Mouse (Mus musculus) midbrain, embryonic 14.5 days (tissue): ENCODE data around the gene Mcm10. TPM values are rescaled to one million over a fixed set of nuclear protein-coding genes. Genes with fewer than 3 reads are reported as not detected.
A peak's percentile ranks its signal among the peaks of the same experiment; 100 is the strongest.

ENCODE experiments used
- ATAC-seq: fragments of 200-750 bp; cut with Nextera tagmentation; 2 replicates; pipeline ENCODE4 v1.8.0; 2017; ENCODE audit warnings: moderate number of reproducible peaks, moderate library complexity; ENCODE audit not compliant: low FRiP score, low TSS enrichment
- DNase-seq: peaks from one replicate; pipeline ENCODE4 v3.0.0-alpha.2; 2015
- H3K27ac ChIP-seq: fragments of 300-500 bp; sonication (generic); replicated peaks from 2 replicates; pipeline ENCODE4 v1.5.1; 2014; ENCODE audit warnings: mild to moderate bottlenecking, low read depth, low read length, moderate library complexity
- H3K27me3 ChIP-seq: fragments of 300-500 bp; sonication (generic); 2 replicates; pipeline ENCODE4 v1.6.1; 2014; ENCODE audit warnings: low read length, control low read depth, mixed read lengths; ENCODE audit not compliant: control insufficient read depth, insufficient read depth
- H3K36me3 ChIP-seq: fragments of 300-500 bp; sonication (generic); 2 replicates; pipeline ENCODE4 v1.6.1; 2014; ENCODE audit warnings: low read length, control low read depth; ENCODE audit not compliant: control insufficient read depth, insufficient read depth
- H3K4me1 ChIP-seq: fragments of 300-500 bp; sonication (generic); 2 replicates; pipeline ENCODE4 v1.6.1; 2014; ENCODE audit warnings: mild to moderate bottlenecking, antibody characterized with exemption, low read length, control low read depth; ENCODE audit not compliant: control insufficient read depth, insufficient read depth
- H3K4me2 ChIP-seq: fragments of 300-500 bp; sonication (generic); 2 replicates; pipeline ENCODE4 v1.6.1; 2014; ENCODE audit warnings: mild to moderate bottlenecking, low read length, moderate library complexity
- H3K4me3 ChIP-seq: fragments of 300-500 bp; sonication (generic); replicated peaks from 2 replicates; pipeline ENCODE4 v1.5.1; 2014; ENCODE audit warnings: low read depth, low read length
- H3K9ac ChIP-seq: fragments of 300-500 bp; sonication (generic); replicated peaks from 2 replicates; pipeline ENCODE4 v1.6.1; 2014; ENCODE audit warnings: mild to moderate bottlenecking, low read length, moderate library complexity
- H3K9me3 ChIP-seq: fragments of 300-500 bp; sonication (generic); 2 replicates; pipeline ENCODE4 v1.6.1; 2016; ENCODE audit warnings: low read length, control low read depth, mixed read lengths; ENCODE audit not compliant: control insufficient read depth
- WGBS: fragments of 180-500 bp; shearing (Covaris S2); extraction: QIAGEN DNeasy Blood & Tissue Kit; methylation state at CpG from one replicate; pipeline ENCODE4 v1.1.7; 2014; 5-methylcytosine and 5-hydroxymethylcytosine counted together
- polyA plus RNA-seq: library from polyadenylated mRNA; unstranded; fragments of >200 nt; fragmentation: Nextera tagmentation; extraction: Ambion mirVana; gene quantifications from 2 replicates; pipeline ENCODE4 v1.2.1, GENCODE M21; 2014

Gene Mcm10
- polyA plus RNA-seq, 1 experiment from 2014 or later, result 6.5 TPM

GRCm38 (mm10) chr2:4998905-4999304, 13.7 kb downstream of the Mcm10 start:
- Histone ChIP-seq H3K4me2 (no peak overlapping the region), H3K27ac (no peak overlapping the region), H3K36me3 (no peaks in the 10 kb centered on the region; the same call in 1 of the 2 replicates), H3K4me1 (no peaks in the 10 kb centered on the region), H3K4me3 (no peak overlapping the region), H3K9me3 (no peaks in the 10 kb centered on the region), H3K27me3 (no peaks in the 10 kb centered on the region), H3K9ac (no peak overlapping the region)
- ATAC-seq, result no peak
- WGBS, result 85% methylated on average over 3 of the region's 3 CpGs
- DNase-seq, result no peak

GRCm38 (mm10) chr2:4996421-4996824, 16.2 kb downstream of the Mcm10 start:
- no peak for DNase-seq
- Histone ChIP-seq H3K36me3 (peaks cover 5% of the 10 kb centered on the region; the same call in 1 of the 2 replicates), H3K27me3 (no peaks in the 10 kb centered on the region), H3K9ac (no peak overlapping the region), H3K9me3 (no peaks in the 10 kb centered on the region), H3K27ac (no peak overlapping the region), H3K4me1 (no peaks in the 10 kb centered on the region), H3K4me3 (no peak overlapping the region), H3K4me2 (no peak overlapping the region)
- 94% methylated on average over 6 of the region's 6 CpGs for WGBS
- no peak for ATAC-seq

GRCm38 (mm10) chr2:4995646-4996045, 16.9 kb downstream of the Mcm10 start:
- ATAC-seq (no peak), DNase-seq (no peak)
- Histone ChIP-seq H3K27me3 (no peaks in the 10 kb centered on the region), H3K27ac (no peak overlapping the region), H3K4me2 (no peak overlapping the region), H3K4me3 (no peak overlapping the region), H3K9me3 (no peaks in the 10 kb centered on the region), H3K9ac (no peak overlapping the region), H3K4me1 (no peaks in the 10 kb centered on the region), H3K36me3 (peaks cover 5% of the 10 kb centered on the region; the same call in 1 of the 2 replicates)
- 94% methylated on average over 11 of the region's 11 CpGs for WGBS

DNA sequence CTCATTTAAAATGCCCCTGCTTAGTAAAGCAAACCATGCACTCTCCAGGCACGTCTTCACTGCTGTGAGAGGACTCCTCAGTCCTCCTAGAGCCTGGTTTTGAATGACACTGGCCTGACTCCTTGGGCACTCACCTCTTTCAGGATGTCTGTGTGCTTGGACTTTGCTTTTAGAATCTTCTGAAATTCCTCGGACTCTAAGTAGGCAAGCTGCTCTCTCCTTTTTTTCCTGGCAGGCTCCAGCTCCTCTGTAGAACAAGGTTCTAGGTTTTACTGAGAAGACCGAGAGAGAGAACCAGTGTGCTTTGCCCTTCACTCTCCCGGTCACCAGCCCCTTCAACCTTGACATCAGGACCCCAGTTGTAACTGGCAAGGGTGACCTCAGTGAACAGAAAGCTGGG, 18.2 kb downstream of the Mcm10 start:
- H3K27me3 ChIP-seq, result no peaks in the 10 kb centered on the region
- 85% methylated on average over 4 of the region's 4 CpGs for WGBS
- H3K27ac ChIP-seq, result no peak overlapping the region
- no peaks in the 10 kb centered on the region for H3K9me3 ChIP-seq
- H3K4me3 ChIP-seq, result no peak overlapping the region
- ATAC-seq (no peak), DNase-seq (no peak)
- H3K36me3 ChIP-seq, result peaks cover 5% of the 10 kb centered on the region; the same call in 1 of the 2 replicates
- H3K4me1 ChIP-seq, result no peaks in the 10 kb centered on the region
- no peak overlapping the region for H3K4me2 ChIP-seq
- no peak overlapping the region for H3K9ac ChIP-seq

DNA sequence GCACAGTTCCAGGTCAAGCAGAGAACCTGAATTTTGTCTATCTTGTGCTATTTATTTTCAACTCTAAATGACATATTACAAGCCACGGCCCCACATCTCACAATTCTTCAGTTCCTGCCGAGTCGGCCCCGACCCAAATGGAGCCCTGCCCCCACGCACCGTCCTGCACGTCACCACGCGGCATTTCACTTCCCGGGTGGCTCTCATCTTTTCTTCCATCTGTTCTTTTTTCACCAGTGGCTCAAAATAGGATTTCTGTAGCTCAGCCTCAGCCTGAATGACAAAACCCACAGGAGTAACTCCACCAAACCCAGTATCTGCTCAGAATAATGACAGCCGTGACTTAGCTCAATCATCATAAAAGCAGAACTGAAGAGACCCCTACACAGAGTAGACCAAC, 19.0 kb downstream of the Mcm10 start:
- no peak overlapping the region for H3K9ac ChIP-seq
- H3K27ac ChIP-seq, result no peak overlapping the region
- DNase-seq (no peak), ATAC-seq (no peak)
- H3K36me3 ChIP-seq, result peaks cover 5% of the 10 kb centered on the region; the same call in 1 of the 2 replicates
- H3K27me3 ChIP-seq, result no peaks in the 10 kb centered on the region
- 88% methylated on average over 11 of the region's 11 CpGs for WGBS
- no peaks in the 10 kb centered on the region for H3K9me3 ChIP-seq
- H3K4me3 ChIP-seq, result no peak overlapping the region
- H3K4me1 ChIP-seq, result no peaks in the 10 kb centered on the region
- no peak overlapping the region for H3K4me2 ChIP-seq

GRCm38 (mm10) chr2:4988826-4989424, 23.7 kb downstream of the Mcm10 start:
- H3K9me3 ChIP-seq, result no peaks in the 10 kb centered on the region
- no peaks in the 10 kb centered on the region for H3K4me1 ChIP-seq
- H3K4me2 ChIP-seq, result no peak overlapping the region
- DNase-seq, result peak; percentile 6
- H3K27me3 ChIP-seq, result no peaks in the 10 kb centered on the region
- 75% methylated on average over 11 of the region's 11 CpGs for WGBS
- H3K9ac ChIP-seq, result no peak overlapping the region
- ATAC-seq, result no peak
- H3K4me3 ChIP-seq, result no peak overlapping the region
- 0 out of 2 replicates have a peak, but pooled peaks cover 5% of the 10 kb centered on the region for H3K36me3 ChIP-seq
- H3K27ac ChIP-seq, result no peak overlapping the region

DNA sequence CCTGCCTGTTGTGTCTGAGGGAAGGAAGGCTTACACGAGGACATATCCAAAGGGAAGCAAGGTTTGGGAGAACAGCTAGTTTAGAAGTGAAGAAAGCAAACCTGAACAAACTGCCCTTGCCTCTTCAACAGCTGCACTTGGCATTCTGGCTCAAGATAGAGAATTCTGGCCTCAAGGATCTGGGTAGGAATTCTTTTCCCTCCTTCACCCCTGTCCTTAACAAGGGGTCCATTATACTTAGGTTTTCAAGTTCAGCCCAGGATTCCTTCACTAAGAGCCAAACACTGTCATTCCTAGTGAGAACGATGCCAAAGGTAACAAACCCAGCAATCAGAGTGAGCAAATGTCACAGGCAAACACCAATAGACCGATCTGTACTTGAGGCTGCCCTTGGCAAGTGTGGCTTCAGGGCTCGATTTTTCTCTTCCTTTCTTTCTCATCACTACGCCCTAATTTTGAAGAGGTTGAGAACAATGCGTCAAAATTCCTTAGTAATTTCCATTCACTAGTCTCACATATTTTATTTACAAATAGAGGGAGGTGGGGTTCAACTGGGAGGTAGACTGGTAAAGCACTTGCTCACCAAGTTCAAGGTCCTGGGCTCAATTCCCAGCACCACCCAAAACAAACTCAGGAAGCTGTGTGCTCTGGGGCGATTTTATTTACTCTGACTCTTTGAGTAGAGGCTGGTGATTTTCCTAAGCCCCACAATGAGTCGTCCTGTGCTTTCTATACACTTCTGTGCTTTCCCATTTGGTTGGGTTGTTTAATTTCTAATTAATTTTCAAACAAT, 25.0 kb downstream of the Mcm10 start:
- H3K27ac ChIP-seq, result no peak overlapping the region
- H3K4me3 ChIP-seq, result no peak overlapping the region
- ATAC-seq (no peak), DNase-seq (no peak)
- no peaks in the 10 kb centered on the region for H3K4me1 ChIP-seq
- H3K9me3 ChIP-seq, result no peaks in the 10 kb centered on the region
- H3K27me3 ChIP-seq, result no peaks in the 10 kb centered on the region
- no peak overlapping the region for H3K9ac ChIP-seq
- no peak overlapping the region for H3K4me2 ChIP-seq
- 0 out of 2 replicates have a peak, but pooled peaks cover 2% of the 10 kb centered on the region for H3K36me3 ChIP-seq
- 89% methylated on average over 8 of the region's 8 CpGs for WGBS

- DNase-seq (no peak), ATAC-seq (no peak)
- Histone ChIP-seq H3K27me3 (no peaks in the 10 kb centered on the region), H3K4me2 (no peak overlapping the region), H3K36me3 (no peaks in the 10 kb centered on the region), H3K4me3 (no peak overlapping the region), H3K9me3 (no peaks in the 10 kb centered on the region), H3K4me1 (no peaks in the 10 kb centered on the region), H3K9ac (no peak overlapping the region), H3K27ac (no peak overlapping the region)
- WGBS, result 90% methylated on average over 4 of the region's 4 CpGs
Measured at GRCm38 (mm10) chr2:4986798-4987197, 25.8 kb downstream of the Mcm10 start.

GRCm38 (mm10) chr2:4985000-4985399, 27.6 kb downstream of the Mcm10 start:
- Histone ChIP-seq H3K4me3 (no peak overlapping the region), H3K27ac (no peak overlapping the region), H3K9me3 (no peaks in the 10 kb centered on the region), H3K9ac (no peak overlapping the region), H3K36me3 (no peaks in the 10 kb centered on the region), H3K27me3 (no peaks in the 10 kb centered on the region), H3K4me2 (no peak overlapping the region), H3K4me1 (no peaks in the 10 kb centered on the region)
- WGBS, result 84% methylated on average over 6 of the region's 6 CpGs
- ATAC-seq (no peak), DNase-seq (no peak)
